Mouse (Mus musculus) lung, postnatal 0 days (tissue): ENCODE measurements around the gene Sorbs2. TPM values are rescaled to one million over a fixed set of nuclear protein-coding genes. Genes with fewer than 3 reads are reported as not detected.
A peak's percentile ranks its signal among the peaks of the same experiment; 100 is the strongest.

Source experiments
- ATAC-seq: fragments of 200-750 bp; cut with Nextera tagmentation; 2 replicates; pipeline ENCODE4 v1.8.0; 2017; ENCODE audit warnings: moderate library complexity
- DNase-seq: peaks from one replicate; pipeline ENCODE4 v3.0.0-alpha.2; 2016; ENCODE audit warnings: low spot score
- H3K27ac ChIP-seq: fragments of 300-500 bp; sonication (generic); 2 replicates; pipeline ENCODE4 v1.5.1; 2014; ENCODE audit warnings: antibody characterized with exemption, mild to moderate bottlenecking, low read length, mixed read lengths
- H3K27me3 ChIP-seq: fragments of 300-500 bp; sonication (generic); replicated peaks from 2 replicates; pipeline ENCODE4 v1.6.1; 2014; ENCODE audit warnings: low read length, mixed read lengths; ENCODE audit not compliant: insufficient read depth
- H3K36me3 ChIP-seq: fragments of 300-500 bp; sonication (generic); 2 replicates; pipeline ENCODE4 v1.6.1; 2014; ENCODE audit warnings: low read length, mixed read lengths; ENCODE audit not compliant: insufficient read depth
- H3K4me1 ChIP-seq: fragments of 300-500 bp; sonication (generic); 2 replicates; pipeline ENCODE4 v1.6.1; 2014; ENCODE audit warnings: antibody characterized with exemption, low read depth, low read length, mixed read lengths; ENCODE audit not compliant: insufficient read depth
- H3K4me2 ChIP-seq: fragments of 300-500 bp; sonication (generic); replicated peaks from 2 replicates; pipeline ENCODE4 v1.6.1; 2014; ENCODE audit warnings: low read depth, mild to moderate bottlenecking, low read length, moderate library complexity, mixed read lengths
- H3K4me3 ChIP-seq: fragments of 300-500 bp; sonication (generic); 2 replicates; pipeline ENCODE4 v1.5.1; 2014; ENCODE audit warnings: low read depth, low read length
- H3K9ac ChIP-seq: fragments of 300-500 bp; sonication (generic); replicated peaks from 2 replicates; pipeline ENCODE4 v1.6.1; 2014; ENCODE audit warnings: low read depth, mild to moderate bottlenecking
- H3K9me3 ChIP-seq: fragments of 300-500 bp; sonication (generic); 2 replicates; pipeline ENCODE4 v1.6.1; 2016; ENCODE audit warnings: low read length, mixed read lengths
- CTCF ChIP-seq: IDR thresholded peaks from 2 replicates; pipeline ENCODE4 v1.5.1; 2016; ENCODE audit warnings: antibody characterized with exemption, mild to moderate bottlenecking
- EP300 ChIP-seq: IDR thresholded peaks from 2 replicates; pipeline ENCODE4 v1.6.1; 2016; ENCODE audit warnings: antibody characterized with exemption, mild to moderate bottlenecking, control low read depth
- WGBS: fragments of 180-500 bp; shearing (Covaris S2); extraction: QIAGEN DNeasy Blood & Tissue Kit; methylation state at CpG from one replicate; pipeline ENCODE4 v1.1.7; 2014; 5-methylcytosine and 5-hydroxymethylcytosine counted together
- polyA plus RNA-seq: library from polyadenylated mRNA; unstranded; fragments of >200 nt; fragmentation: Nextera tagmentation; extraction: Ambion mirVana; gene quantifications from 2 replicates; pipeline ENCODE4 v1.2.1, GENCODE M21; 2015

Sorbs2 gene
- polyA plus RNA-seq, 1 experiment from 2014 or later = 7.0 TPM

GRCm38 (mm10) chr8:45584390-45585052 lies 76.9 kb downstream of the Sorbs2 start:
- no peaks in the 10 kb centered on the region for H3K36me3 ChIP-seq
- WGBS = 74% methylated on average over 9 of the region's 9 CpGs
- H3K27me3 ChIP-seq = no peaks in the 10 kb centered on the region
- H3K9ac ChIP-seq = no peak overlapping the region
- no peak overlapping the region for H3K4me3 ChIP-seq
- H3K4me2 ChIP-seq = no peak overlapping the region
- no peaks in the 10 kb centered on the region for H3K9me3 ChIP-seq
- no peak overlapping the region for H3K27ac ChIP-seq
- DNase-seq (no peak), ATAC-seq (no peak)
- TF ChIP-seq CTCF (no peak), EP300 (no peak)
- H3K4me1 ChIP-seq = no peaks in the 10 kb centered on the region

- Histone ChIP-seq H3K4me3 (no peak overlapping the region), H3K27ac (no peak overlapping the region), H3K4me2 (no peak overlapping the region), H3K4me1 (no peaks in the 10 kb centered on the region), H3K9me3 (no peaks in the 10 kb centered on the region), H3K27me3 (no peaks in the 10 kb centered on the region), H3K9ac (no peak overlapping the region), H3K36me3 (no peaks in the 10 kb centered on the region)
- TF ChIP-seq EP300 (no peak), CTCF (no peak)
- 45% methylated on average over 4 of the region's 4 CpGs for WGBS
- DNase-seq = no peak
- no peak for ATAC-seq
Observed at GRCm38 (mm10) chr8:45585158-45585557, 77.6 kb downstream of the Sorbs2 start.

- TF ChIP-seq CTCF = no peak
- TF ChIP-seq EP300 = no peak
- ATAC-seq = no peak
- H3K36me3 ChIP-seq = no peaks in the 10 kb centered on the region
- no peak for DNase-seq
- no peak overlapping the region for H3K4me3 ChIP-seq
- H3K9ac ChIP-seq = no peak overlapping the region
- 96% methylated on average over 9 of the region's 9 CpGs for WGBS
- no peak overlapping the region for H3K4me2 ChIP-seq
- no peaks in the 10 kb centered on the region for H3K4me1 ChIP-seq
- H3K9me3 ChIP-seq = no peaks in the 10 kb centered on the region
- no peaks in the 10 kb centered on the region for H3K27me3 ChIP-seq
- no peak overlapping the region for H3K27ac ChIP-seq
Observed at GRCm38 (mm10) chr8:45587011-45587410, 79.4 kb downstream of the Sorbs2 start.

- Histone ChIP-seq H3K4me2 (no peak overlapping the region), H3K9ac (no peak overlapping the region), H3K27ac (no peak overlapping the region), H3K4me3 (no peak overlapping the region), H3K36me3 (no peaks in the 10 kb centered on the region), H3K4me1 (no peaks in the 10 kb centered on the region), H3K9me3 (no peaks in the 10 kb centered on the region), H3K27me3 (no peaks in the 10 kb centered on the region)
- no peak for TF ChIP-seq CTCF
- TF ChIP-seq EP300 = no peak
- no peak for DNase-seq
- 68% methylated on average over 4 of the region's 4 CpGs for WGBS
- ATAC-seq = no peak
Observed at GRCm38 (mm10) chr8:45591888-45592287, 84.3 kb downstream of the Sorbs2 start.

GRCm38 (mm10) chr8:45593711-45594110 lies 86.1 kb downstream of the Sorbs2 start:
- TF ChIP-seq CTCF (no peak), EP300 (no peak)
- WGBS = 82% methylated on average over 5 of the region's 5 CpGs
- no peak overlapping the region for H3K4me2 ChIP-seq

GRCm38 (mm10) chr8:45595983-45596382 lies 88.4 kb downstream of the Sorbs2 start:
- Histone ChIP-seq H3K27me3 (no peaks in the 10 kb centered on the region), H3K4me2 (no peak overlapping the region), H3K4me1 (no peaks in the 10 kb centered on the region), H3K9ac (no peak overlapping the region), H3K4me3 (no peak overlapping the region), H3K9me3 (no peaks in the 10 kb centered on the region), H3K36me3 (no peaks in the 10 kb centered on the region), H3K27ac (no peak overlapping the region)
- WGBS = 62% methylated on average over 1 of the region's 1 CpGs
- DNase-seq = peak; percentile 41
- TF ChIP-seq EP300 (peak; percentile 65), CTCF (no peak)
- no peak for ATAC-seq

More at GRCm38 (mm10) chr8:45593711-45594110, 86.1 kb downstream of the Sorbs2 start:
- Histone ChIP-seq H3K4me1 (no peaks in the 10 kb centered on the region), H3K27ac (no peak overlapping the region), H3K36me3 (no peaks in the 10 kb centered on the region), H3K27me3 (no peaks in the 10 kb centered on the region), H3K4me3 (no peak overlapping the region), H3K9ac (no peak overlapping the region), H3K9me3 (no peaks in the 10 kb centered on the region)
- no peak for ATAC-seq
- no peak for DNase-seq
